Mouse (Mus musculus): ENCODE results near the gene Olfr203. TPM values are rescaled to one million over a fixed set of nuclear protein-coding genes. Genes with fewer than 3 reads are reported as not detected.

Gene Olfr203
- polyA plus RNA-seq (2012; rRNA removed; ENCODE audit: low replicate concordance), result not detected in 2 replicates

DNA sequence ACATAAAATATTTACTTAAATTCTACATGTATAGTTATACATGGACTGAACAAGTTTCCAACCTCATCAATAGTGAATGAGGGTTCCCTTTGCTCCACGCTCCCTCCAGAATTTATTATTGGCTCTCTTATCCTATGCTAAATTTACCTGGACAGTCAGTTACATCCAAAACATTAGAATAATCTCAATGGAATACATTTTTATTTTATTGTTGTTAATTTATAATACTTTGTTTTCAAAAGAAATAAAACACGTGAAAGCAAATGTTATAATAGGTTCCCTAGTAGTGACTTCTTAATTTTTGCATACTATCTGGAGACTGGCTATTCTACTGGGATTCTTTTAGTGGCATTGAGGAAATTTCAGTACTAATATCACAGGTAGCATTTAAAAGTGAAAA lies at the start of gene Olfr203:
TSS of gene Olfr203 (plus strand) at position 301 of the 400 bp plus-strand sequence.

DNA sequence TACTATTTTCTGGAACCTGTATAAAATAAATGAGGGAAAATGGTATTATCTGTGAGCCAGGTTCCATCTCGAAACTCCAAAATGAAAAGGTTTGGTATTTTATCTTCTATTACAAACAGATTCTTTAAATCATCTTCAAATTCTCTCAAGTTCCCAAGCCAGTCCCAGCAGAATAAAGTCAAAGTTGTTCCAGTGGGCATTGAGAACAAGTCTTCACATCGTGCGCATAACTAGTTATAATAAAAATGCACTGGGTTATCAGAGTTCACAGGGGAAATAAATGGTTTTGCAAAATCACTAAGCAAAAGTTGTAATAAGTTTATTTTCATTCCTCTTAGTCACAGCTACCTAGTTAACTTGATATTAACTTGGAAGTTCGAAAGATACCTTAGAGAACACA lies 26.1 kb upstream of the Olfr203 start, which contains the start of gene Olfr201:
TSS of gene Olfr201 (minus strand) at position 101 of the 400 bp plus-strand sequence.

DNA sequence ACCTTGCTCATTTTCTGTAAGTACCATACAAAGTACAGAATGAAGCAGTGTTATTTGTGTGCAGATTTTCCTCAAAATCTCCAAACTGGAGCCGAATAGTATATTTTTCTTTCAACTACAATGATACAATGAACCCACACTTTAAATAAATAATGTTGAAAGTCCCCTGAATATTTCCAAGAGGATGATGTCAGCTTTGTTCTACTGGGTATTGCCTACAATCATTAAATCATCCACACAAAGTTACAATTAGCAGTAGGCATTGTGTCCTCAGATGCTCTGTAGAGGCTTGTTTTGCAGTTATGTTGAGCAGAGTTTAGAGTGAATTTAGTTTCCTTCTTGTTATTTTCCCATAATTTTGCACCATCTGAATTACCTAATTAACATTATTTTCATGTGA lies 12.0 kb upstream of the Olfr203 start, which contains the start of gene Olfr202:
TSS of gene Olfr202 (minus strand) at position 101 of the 400 bp plus-strand sequence.

DNA sequence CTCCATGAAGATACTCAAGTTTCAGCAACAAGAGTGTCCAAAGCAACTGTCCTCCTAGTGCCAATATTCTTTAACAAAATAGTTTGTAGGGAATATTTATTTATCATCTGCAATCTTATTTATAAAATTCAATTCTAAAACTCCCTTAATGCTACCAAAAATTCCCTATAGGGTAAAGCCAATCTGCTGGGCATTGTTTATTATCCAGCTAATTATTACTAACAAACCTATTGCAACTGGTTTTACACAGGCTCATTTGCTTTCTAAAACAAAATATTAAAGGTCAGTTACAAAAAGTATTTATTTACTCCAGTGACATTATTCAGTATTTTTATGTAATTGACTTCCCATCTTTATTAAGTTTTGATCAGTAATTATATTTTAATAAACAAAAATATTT lies 19.5 kb downstream of the Olfr203 start, which contains the start of gene Olfr204:
TSS of gene Olfr204 (minus strand) at position 101 of the 400 bp plus-strand sequence.

DNA sequence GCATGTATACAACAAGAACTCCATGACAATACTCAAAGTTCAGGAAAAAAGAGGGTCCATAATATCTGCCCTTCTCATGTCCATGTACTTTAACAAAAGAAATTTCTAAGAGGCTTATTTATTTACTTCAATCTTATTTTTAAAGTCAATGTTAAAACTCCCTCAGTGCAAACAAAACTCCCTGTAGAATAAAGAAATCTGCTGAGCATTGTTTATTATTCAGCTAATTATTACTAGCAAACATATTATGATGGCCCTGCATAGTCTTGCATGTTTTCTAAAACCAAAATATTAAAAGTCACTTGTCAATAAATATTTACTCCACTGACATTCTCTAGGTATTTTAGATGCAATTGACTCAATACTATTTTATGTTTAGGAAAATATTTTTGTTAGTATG lies 32.4 kb downstream of the Olfr203 start, which contains the start of gene Olfr205:
TSS of gene Olfr205 (minus strand) at position 101 of the 400 bp plus-strand sequence.

DNA sequence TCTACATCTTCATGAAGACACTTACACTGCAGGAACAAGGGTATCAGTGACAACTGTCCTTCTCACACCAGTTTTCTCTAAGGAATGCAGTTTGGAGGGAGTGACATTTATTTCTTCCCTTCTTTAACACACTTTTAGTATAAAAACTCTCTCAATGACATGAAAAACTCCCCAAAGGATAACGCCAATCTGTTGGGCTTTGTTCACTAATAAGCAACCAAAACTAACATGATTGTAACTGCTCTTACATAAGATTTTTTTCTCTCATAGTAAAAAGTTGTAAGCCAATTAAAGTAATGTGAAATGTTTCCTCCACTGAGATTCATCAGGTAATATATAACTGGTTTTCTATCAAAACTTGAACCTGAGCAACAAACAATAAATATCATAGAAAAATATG lies 50.5 kb downstream of the Olfr203 start, which contains the start of gene Olfr206:
TSS of gene Olfr206 (minus strand) at position 101 of the 400 bp plus-strand sequence.

Other genes with a start within 250 kb of the Olfr203 start
- not detected in 2 replicates for gene Olfr190, start 220.9 kb upstream of the Olfr203 start, polyA plus RNA-seq (2012; rRNA removed; ENCODE audit: low replicate concordance)
- not detected in 2 replicates for gene Olfr191, start 209.1 kb upstream of the Olfr203 start, polyA plus RNA-seq (2012; rRNA removed; ENCODE audit: low replicate concordance)
- gene Olfr193, start 187.0 kb upstream of the Olfr203 start, polyA plus RNA-seq (2012; rRNA removed; ENCODE audit: low replicate concordance), result not detected in 2 replicates
- not detected in 2 replicates for gene Olfr194, start 177.8 kb upstream of the Olfr203 start, polyA plus RNA-seq (2012; rRNA removed; ENCODE audit: low replicate concordance)
- not detected in 2 replicates for gene Olfr195, start 151.8 kb upstream of the Olfr203 start, polyA plus RNA-seq (2012; rRNA removed; ENCODE audit: low replicate concordance)
- gene Olfr196, start 128.4 kb upstream of the Olfr203 start, polyA plus RNA-seq (2012; rRNA removed; ENCODE audit: low replicate concordance), result not detected in 2 replicates
- not detected in 2 replicates for gene Olfr198, start 95.3 kb upstream of the Olfr203 start, polyA plus RNA-seq (2012; rRNA removed; ENCODE audit: low replicate concordance)
- gene Olfr199, start 79.1 kb upstream of the Olfr203 start, polyA plus RNA-seq (2012; rRNA removed; ENCODE audit: low replicate concordance), result not detected in 2 replicates
- gene Olfr201, start 26.2 kb upstream of the Olfr203 start, polyA plus RNA-seq (2012; rRNA removed; ENCODE audit: low replicate concordance), result not detected in 2 replicates
- not detected in 2 replicates for gene Olfr202, start 12.1 kb upstream of the Olfr203 start, polyA plus RNA-seq (2012; rRNA removed; ENCODE audit: low replicate concordance)
- gene Olfr204, start 19.4 kb downstream of the Olfr203 start, polyA plus RNA-seq (2012; rRNA removed; ENCODE audit: low replicate concordance), result not detected in 2 replicates
- not detected in 2 replicates for gene Olfr205, start 32.3 kb downstream of the Olfr203 start, polyA plus RNA-seq (2012; rRNA removed; ENCODE audit: low replicate concordance)
- gene Olfr206, start 50.4 kb downstream of the Olfr203 start, polyA plus RNA-seq (2012; rRNA removed; ENCODE audit: low replicate concordance), result not detected in 2 replicates
- not detected in 2 replicates for gene Olfr209, start 65.1 kb downstream of the Olfr203 start, polyA plus RNA-seq (2012; rRNA removed; ENCODE audit: low replicate concordance)
- not detected in 2 replicates for gene Gabrr3, start 108.5 kb downstream of the Olfr203 start, polyA plus RNA-seq (2012; rRNA removed; ENCODE audit: low replicate concordance)
- gene Riox2, start 172.9 kb downstream of the Olfr203 start, polyA plus RNA-seq (2012; rRNA removed; ENCODE audit: low replicate concordance), result 4.6 and 7.8 TPM in 2 replicates